Mouse (Mus musculus) liver, embryonic 14.5 days (tissue): ENCODE results near the gene Fbxl5.

Experiments used
- CTCF ChIP-seq: IDR thresholded peaks from 2 replicates; pipeline ENCODE4 v1.5.1; 2016; ENCODE audit warnings: antibody characterized with exemption, low read depth, control low read depth
- EP300 ChIP-seq: IDR thresholded peaks from 2 replicates; pipeline ENCODE4 v1.6.1; 2016; ENCODE audit warnings: antibody characterized with exemption, low read depth

DNA sequence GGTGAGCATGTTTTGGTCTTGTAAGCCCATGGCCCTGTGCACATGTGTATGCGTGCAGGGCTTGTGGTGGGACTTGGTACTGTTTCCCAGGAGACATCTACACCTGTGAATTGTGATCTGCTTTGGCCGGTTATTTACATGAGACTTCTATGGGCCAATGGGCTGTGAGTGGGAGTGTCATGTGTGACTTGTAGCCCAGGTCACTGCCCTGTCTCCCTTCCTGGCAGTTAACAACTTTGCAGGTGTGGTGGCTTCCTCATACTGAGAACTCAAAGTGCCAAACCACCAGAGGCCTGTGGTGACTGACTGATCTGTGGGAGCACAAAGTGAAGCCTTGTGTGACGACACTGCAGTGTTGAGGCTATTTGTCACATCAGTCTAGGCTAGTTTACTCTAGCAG is 3.1 kb upstream of the Fbxl5 start:
- TF ChIP-seq CTCF (no peak), EP300 (no peak)
